Mouse (Mus musculus) yolk sac, embryonic 10.5 days (tissue): ENCODE measurements around the gene Uvrag.

Experiments used
- DNase-seq: peaks from one replicate; pipeline ENCODE4 v3.0.0-alpha.2; 2017; ENCODE audit warnings: low spot score

The Uvrag gene

GRCm38 (mm10) chr7:99139841-99140491, 975 bp downstream of the Uvrag start:
- DNase-seq: peak; percentile 69

DNA sequence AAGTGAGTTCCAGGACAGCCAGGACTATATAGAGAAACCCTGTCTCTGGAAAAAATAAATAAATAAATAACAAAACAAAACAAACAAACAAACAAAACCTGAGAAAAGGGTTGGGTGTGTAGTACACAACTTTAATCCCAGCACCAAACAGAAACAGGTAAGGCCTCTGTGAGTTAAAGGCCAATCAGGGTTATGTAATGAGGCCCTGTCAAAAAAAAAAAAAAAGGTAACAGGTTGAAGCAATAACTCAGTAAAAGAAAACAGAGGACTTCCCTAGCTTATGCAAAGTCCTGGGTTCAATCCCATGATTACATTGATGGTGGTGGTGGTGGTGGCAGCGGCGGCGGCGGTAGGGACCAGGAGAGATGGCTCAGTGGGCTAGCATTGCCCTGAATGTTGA, 3.4 kb downstream of the Uvrag start:
- no peak for DNase-seq

GRCm38 (mm10) chr7:99136789-99137188, 4.2 kb downstream of the Uvrag start:
- DNase-seq: no peak

DNA sequence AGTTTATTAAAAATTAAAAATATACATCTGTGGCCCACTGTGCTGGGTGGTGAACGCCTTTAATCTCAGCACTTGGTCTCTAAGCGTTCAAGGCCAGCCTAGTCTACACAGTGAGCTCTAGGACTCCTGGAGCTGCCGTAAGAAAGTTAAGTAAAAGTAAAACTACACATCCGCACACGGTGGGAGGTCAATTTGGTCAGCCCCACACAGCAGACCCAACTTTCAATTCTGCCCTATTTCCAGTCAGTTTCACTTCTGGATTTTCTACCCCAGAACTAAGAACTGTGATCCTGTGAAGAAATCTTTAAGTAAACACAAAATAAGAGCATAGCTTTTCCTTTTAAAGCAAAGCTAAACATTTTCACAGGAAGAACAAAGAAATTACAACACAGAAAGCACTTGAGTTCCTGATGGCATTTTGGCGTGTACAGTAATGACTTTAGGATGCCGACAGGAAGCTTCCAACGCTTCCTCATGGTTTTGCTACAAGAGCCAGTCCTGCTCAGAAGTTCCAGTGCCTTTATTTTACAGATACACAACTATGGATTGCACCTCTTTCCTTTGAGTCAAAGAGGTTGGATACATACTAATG, 7.0 kb downstream of the Uvrag start:
- no peak for DNase-seq

- no peak for DNase-seq
Observed at GRCm38 (mm10) chr7:99132597-99132996, 8.3 kb downstream of the Uvrag start.

DNA sequence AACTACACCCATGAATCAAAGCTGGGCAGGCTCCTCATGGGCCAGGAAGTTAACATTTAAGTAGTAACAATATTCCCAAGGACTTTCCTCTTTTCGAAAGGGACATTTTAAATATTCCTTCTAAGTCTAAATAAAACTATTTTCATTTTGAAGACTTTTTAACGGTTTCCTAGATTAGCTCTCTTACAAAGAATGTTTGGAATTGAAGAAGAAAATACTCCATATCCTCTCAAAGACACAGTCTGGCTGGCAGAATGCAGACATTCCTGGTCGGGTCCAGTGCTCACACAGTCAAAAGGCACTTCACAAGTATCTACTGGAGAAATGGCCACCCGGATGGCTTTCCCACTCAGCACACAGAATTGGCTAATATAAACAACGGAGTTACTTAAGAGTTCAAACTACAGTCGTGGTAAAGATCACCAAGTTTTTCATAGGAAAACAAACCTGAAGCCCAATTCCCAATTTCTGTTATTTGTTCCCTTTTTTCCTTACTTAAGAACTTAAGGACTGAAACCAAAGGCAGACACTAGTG, 9.1 kb downstream of the Uvrag start:
- no peak for DNase-seq

DNA sequence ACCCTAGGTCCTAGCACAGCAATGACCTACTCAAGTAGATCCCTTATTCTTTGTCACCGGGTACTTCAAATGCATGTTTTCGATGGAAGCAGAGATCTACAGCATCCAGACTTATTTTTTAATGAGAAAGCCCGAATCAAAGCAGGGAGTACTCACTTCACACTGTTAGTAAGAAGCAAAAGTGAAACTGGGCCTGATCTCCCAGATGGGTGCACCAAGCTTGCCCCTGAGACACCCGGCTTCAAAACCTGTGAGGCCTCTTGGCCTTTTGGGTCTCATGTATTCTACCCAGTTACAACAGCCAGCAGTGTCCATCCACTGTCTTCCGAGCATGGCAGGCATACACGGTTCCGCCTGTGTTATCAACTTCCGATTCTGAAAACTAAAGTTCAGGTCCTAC, 12.0 kb downstream of the Uvrag start:
- DNase-seq: no peak

- no peak for DNase-seq
Observed at GRCm38 (mm10) chr7:99128020-99128950, 12.7 kb downstream of the Uvrag start.

GRCm38 (mm10) chr7:99126057-99126456, 14.9 kb downstream of the Uvrag start:
- DNase-seq: no peak

DNA sequence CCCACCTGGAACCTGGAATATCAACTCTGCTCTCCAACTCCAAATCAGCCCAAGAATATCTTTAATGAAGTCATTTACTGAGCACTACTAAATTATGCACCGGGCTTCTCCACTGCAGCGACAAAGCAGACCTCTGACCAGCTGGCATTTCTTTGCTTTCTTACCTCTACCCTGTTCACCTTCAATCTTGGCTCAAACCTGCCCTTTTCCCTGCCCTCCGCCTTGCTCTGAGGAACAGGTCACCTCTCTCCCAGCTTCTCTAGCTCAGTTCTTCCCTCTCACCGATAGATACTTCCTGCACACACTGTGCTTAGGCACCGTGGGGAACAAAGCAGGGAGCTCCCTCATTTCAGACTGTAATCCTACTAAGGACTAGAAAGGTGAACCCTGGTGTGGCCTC, 18.3 kb downstream of the Uvrag start:
- no peak for DNase-seq

- no peak for DNase-seq
Observed at GRCm38 (mm10) chr7:99120865-99121521, 19.9 kb downstream of the Uvrag start.

- no peak for DNase-seq
Observed at GRCm38 (mm10) chr7:99120082-99120481, 20.9 kb downstream of the Uvrag start.

GRCm38 (mm10) chr7:99116781-99117180, 24.2 kb downstream of the Uvrag start:
- DNase-seq: no peak

- DNase-seq: peak; percentile 71
Observed at GRCm38 (mm10) chr7:99114006-99114726, 26.8 kb downstream of the Uvrag start.

GRCm38 (mm10) chr7:99107566-99107965, 33.4 kb downstream of the Uvrag start:
- no peak for DNase-seq

DNA sequence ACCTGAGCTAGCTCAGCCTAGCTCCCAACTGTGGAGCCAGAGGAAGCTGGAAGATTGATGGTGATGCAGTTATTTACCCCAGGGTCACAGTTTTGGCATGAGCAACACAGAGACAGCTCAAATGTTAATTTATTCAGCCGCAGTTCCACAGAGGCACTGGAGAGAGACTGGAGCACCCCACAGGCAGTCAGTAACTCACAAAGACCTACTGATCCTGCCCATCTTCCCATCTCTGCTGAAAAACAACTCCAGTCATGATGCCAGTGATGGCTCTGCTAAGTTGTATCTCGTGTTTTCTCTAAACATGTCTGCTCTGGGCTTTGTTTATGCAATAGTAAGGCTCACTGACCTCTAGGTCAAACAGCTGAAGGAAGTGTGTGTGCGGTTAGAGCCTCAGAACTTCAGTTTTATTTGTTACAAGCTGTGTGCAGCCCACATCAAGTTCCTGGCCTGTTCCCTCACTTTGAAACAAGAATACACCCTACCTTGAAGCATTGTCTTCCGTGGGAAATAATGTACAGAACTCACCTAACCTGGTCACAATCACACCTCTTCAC, 34.1 kb downstream of the Uvrag start:
- DNase-seq: peak; percentile 69

GRCm38 (mm10) chr7:99101767-99102593, 39.0 kb downstream of the Uvrag start:
- peak; percentile 74 for DNase-seq

DNA sequence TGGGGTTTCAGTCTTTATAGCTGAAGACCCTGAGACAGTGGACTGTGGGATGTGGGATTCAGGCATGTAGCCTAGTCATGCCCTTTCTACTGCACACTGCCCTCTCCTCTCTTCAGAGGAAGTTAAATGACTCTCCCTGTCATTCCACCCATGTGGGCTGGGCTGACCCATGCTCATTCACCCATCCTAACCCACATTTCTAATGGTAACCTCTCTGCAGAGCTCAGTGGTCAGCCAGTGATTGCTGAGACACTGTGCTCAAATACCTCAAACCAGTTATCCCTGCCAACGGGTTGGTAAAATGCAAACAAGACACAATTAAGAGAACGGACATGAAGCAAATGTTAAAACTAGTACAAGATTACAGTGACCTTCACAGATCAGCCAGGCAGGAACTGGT, 39.9 kb downstream of the Uvrag start:
- DNase-seq: no peak

DNA sequence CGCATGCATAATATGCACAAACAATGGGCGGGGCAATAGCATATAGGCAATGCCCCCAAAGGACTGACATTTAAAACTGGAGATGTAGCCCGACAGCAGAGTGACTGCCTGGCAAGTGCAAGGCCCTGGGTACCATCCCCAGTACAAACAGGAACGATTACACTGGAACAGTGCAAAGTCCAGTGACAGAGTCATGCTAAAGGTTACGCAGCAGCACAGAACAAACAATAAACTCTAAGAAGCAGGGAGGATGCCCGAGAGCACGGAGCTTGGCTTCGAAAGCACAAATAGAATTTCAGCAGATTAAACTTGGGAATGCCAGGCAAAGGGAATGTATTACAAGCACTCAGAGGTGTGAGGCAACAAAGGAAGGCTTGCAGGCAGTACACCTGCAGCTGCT, 40.4 kb downstream of the Uvrag start:
- peak; percentile 66 for DNase-seq

DNA sequence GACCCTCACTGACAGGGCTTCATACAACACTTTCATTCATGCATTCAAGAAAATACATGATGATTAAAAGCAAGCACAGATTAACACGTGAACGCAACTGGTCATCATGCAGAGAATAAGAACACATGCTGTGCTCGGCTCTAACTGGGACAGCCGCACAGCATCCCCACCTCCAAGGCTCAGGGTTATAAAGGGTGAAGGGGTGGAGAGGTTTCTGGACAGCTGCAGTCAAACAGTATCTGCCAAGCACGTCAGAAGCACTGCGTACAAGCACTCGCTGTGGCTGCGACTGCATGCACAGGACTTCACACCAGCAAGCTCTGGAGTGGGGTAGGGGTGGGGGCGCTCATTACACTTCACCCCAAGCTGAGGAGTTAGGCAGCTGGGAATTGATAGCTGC, 40.9 kb downstream of the Uvrag start:
- DNase-seq: no peak
